Mouse (Mus musculus): ENCODE data around the gene 1700013H16Rik. TPM values are rescaled to one million over a fixed set of nuclear protein-coding genes. Genes with fewer than 3 reads are reported as not detected.
"Not testable (repeated sequence)": the region's sequence is repeated elsewhere in the genome, so short reads cannot be mapped to it uniquely, and the experiment has no call there.

Gene 1700013H16Rik
- not detected in 2 replicates for polyA plus RNA-seq (2012; rRNA removed)

- no peak for DNase-seq (ENCODE audit: low read depth, low spot score)
- WGBS: 94% methylated on average over 16 of the region's 16 CpGs
These were observed at the start of gene 1700013H16Rik for GRCm38 (mm10) chrX:53757736-53758135. 1700013H16Rik (minus strand) TSS chrX:53757831.

GRCm38 (mm10) chrX:53799074-53799473 is 41.4 kb upstream of the 1700013H16Rik start:
- DNase-seq (ENCODE audit: low read depth, low spot score): no peak
- WGBS: 34% methylated on average over 3 of the region's 3 CpGs

DNA sequence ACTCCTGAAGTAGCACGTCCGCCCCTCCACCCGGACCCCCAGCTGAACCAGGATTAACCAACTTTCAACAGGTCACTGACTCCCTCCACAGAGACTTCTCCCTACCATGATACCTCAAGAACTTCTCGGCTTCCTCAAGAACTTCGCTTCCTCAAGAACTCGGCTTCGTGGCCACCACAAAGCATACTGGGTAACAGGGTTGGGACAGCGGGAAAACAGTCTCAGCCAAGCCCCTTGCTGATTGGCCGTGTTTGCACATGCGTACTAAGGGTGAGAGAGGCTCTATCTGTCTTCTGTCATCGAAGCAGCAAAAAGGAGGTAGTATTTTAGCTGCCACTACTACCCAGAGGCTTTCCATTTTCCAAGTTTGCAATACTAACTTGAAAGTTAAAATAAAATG is 39.9 kb upstream of the 1700013H16Rik start, which contains the start of gene Xlr:
Gene Xlr (minus strand): TSS at position 188 of the 400 bp plus-strand sequence.
- not testable (repeated sequence) for DNase-seq (ENCODE audit: low read depth, low spot score)
- 80% methylated on average over 11 of the region's 11 CpGs for WGBS

DNA sequence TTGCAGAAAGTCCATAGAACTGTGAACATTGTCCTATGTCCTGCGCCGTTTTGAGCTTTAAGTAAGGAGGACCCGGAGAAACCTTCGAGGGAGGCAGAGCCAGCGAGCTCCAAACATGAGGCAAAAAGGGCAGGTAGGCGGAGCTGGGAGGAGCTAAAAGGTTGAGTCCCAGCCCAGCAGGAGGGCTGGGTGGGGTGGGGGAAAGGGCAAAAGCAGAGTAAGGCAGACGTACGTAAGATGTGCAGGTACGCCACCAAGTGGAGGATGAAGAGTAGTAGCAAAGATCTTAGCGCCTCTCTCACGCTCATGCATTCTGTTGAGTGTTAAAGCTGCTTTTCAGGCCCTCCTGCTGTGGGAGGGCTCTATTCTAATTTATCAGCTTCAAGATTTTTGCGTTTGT is 18.6 kb upstream of the 1700013H16Rik start, which contains the start of gene Zfp36l3:
Gene Zfp36l3 (minus strand): TSS at position 119 of the 400 bp plus-strand sequence.
- no peak for DNase-seq (ENCODE audit: low read depth, low spot score)

DNA sequence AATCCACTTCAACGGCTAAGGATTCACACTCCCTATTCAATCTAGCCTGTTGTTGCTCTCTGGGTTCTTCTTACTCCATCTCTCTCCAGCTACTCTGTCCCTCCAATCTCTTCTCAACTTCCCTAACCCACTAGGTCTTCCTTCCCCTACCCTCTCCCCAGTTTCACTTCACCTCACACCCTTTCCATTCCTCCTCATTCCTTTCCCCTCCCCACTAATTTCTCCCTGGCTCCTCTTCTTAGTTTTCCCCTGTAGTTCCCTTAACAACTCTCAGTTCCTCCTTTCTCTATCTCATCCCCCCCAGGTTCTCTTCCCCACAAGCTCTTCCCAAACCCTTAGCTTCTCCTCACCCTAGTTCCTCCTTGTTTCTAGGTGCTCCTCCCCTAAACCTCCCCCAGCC is 4.8 kb downstream of the 1700013H16Rik start:
- DNase-seq (ENCODE audit: low read depth, low spot score): no peak
- WGBS: 93% methylated on average over 1 of the region's 1 CpGs

More for the DNA sequence above, 18.6 kb upstream of the 1700013H16Rik start, which contains the start of gene Zfp36l3:
- 90% methylated on average over 12 of the region's 12 CpGs for WGBS

DNA sequence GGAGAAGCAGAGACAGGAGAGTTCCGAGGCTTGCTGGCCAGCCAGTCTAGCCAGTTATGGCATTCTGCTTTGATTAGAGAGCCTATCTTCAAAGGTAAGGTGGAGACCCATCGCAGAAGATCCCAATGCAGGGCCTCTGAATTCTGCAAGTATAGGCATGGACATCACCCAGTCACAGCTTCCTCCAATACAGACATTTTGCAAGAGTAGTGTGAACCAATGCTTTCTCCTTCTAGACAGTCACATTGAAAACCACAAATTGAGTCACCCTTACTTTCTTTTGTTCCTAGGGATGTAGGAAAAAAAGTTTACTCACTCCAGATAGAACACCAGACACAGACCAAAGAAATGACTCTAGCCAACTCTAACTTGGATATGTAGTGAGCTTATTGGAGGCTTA is 28.7 kb downstream of the 1700013H16Rik start:
- 81% methylated on average over 2 of the region's 2 CpGs for WGBS
- no peak for DNase-seq (ENCODE audit: low read depth, low spot score)

- 74% methylated on average over 11 of the region's 11 CpGs for WGBS
These were observed 33.0 kb downstream of the 1700013H16Rik start, which contains the start of gene 4930502E18Rik for GRCm38 (mm10) chrX:53724596-53724995. 4930502E18Rik (plus strand) TSS chrX:53724826.

GRCm38 (mm10) chrX:53716323-53717182 is 41.1 kb downstream of the 1700013H16Rik start:
- WGBS: 22% methylated on average over 49 of the region's 49 CpGs
- no peak for DNase-seq (ENCODE audit: low read depth, low spot score)

More at GRCm38 (mm10) chrX:53724596-53724995, 33.0 kb downstream of the 1700013H16Rik start, which contains the start of gene 4930502E18Rik:
- DNase-seq (ENCODE audit: low read depth, low spot score): no peak

DNA sequence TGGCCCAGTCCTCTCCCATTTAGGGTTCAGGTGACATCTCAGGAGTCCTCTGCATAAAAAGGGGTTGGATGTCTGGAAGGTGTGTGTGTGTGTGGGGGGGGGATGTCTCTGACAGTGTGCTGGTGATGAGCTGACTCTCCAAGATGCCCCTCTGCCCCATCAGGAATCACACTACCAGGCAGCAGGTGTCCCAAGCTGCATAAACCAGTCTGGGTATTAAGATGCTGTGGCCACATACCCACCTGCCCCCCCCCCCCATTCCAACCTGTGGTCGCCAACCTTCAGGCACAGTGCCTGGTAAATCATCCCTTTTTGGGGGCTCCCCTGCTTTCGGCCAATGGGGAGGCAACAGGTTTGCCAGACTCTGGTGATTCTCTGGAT is 41.7 kb downstream of the 1700013H16Rik start:
- 66% methylated on average over 2 of the region's 2 CpGs for WGBS

GRCm38 (mm10) chrX:53702673-53703072 is 55.0 kb downstream of the 1700013H16Rik start:
- 57% methylated on average over 3 of the region's 3 CpGs for WGBS
- no peak for DNase-seq (ENCODE audit: low read depth, low spot score)

More for the DNA sequence above, 41.7 kb downstream of the 1700013H16Rik start:
- DNase-seq (ENCODE audit: low read depth, low spot score): no peak

DNA sequence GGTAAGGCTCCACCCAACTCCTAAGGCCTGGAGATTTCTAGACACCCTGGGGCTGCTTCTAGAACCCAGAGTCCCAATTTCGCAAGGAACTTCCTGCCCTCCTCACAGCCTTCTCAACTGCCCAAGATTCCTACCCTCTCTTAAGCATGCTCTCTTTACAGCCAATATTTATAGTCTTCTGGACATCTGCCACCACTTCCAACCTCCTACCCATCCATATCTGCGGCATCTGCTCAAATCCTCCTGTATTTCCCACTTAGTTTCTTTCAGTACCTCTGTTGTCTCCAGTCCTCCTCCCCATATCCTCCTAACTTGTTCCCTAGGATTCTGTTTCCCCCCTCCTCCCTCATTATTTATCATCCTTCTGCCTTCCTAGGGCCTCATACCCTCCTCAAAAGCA is 58.4 kb downstream of the 1700013H16Rik start:
- WGBS: 79% methylated on average over 2 of the region's 2 CpGs
- DNase-seq (ENCODE audit: low read depth, low spot score): no peak

DNA sequence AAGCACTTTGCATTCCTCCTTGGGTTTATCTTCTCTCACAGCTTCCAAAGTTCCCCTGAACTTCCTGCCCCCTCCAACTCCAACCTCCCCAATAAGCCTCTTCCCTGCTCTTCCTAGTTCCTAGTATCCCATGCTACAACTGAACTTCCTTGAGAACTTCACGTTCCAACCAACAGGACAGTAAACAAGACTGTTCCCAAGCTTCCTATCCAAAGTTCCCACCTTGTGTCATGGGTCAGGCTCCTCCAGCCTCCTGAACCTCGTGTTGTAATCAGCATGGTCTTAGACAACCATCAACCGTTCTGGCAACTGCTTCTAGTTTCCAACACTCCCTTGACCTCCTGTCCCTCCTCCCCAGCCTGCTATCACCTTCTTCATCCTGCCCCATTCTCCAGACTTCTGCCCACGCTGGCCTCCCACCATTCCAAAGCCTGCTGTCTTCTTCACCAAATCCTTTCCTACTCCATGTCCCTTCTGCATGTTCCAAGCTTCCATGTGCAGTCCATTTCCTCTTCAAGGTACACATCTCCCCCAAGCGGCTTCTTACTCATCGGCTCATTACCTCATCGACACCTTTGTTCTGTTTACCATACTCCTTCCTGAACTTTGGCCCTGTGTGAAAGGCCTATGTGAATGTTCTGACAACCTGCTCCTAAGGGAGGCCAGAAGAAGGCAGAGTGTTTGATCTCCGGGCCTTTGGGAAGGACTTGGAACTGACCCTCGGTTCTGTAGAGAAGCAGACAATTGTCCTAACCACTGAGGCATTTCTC is 63.4 kb downstream of the 1700013H16Rik start:
- DNase-seq (ENCODE audit: low read depth, low spot score): no peak
- 50% methylated on average over 9 of the region's 9 CpGs for WGBS

- 62% methylated on average over 2 of the region's 2 CpGs for WGBS
- no peak for DNase-seq (ENCODE audit: low read depth, low spot score)
These were observed 64.5 kb downstream of the 1700013H16Rik start for GRCm38 (mm10) chrX:53693141-53693540.

Other genes starting within 250 kb of the 1700013H16Rik start
- 7.5 and 13.1 TPM in 2 replicates for gene Rtl8c, start 149.8 kb downstream of the 1700013H16Rik start, polyA plus RNA-seq (2012; rRNA removed)
- gene Gm14597, start 148.9 kb downstream of the 1700013H16Rik start, polyA plus RNA-seq (2012; rRNA removed): not detected in 2 replicates
- gene Rtl8a, start 114.1 kb downstream of the 1700013H16Rik start, polyA plus RNA-seq (2012; rRNA removed): 39.8 and 43.3 TPM in 2 replicates
- 35.6 and 43.6 TPM in 2 replicates for gene Rtl8b, start 87.4 kb downstream of the 1700013H16Rik start, polyA plus RNA-seq (2012; rRNA removed)
- gene 4930502E18Rik, start 33.0 kb downstream of the 1700013H16Rik start, polyA plus RNA-seq (2012; rRNA removed): not detected in 2 replicates
- 0.11 TPM in 1 of 2 replicates, not detected in the other for gene Zfp36l3, start 18.6 kb upstream of the 1700013H16Rik start, polyA plus RNA-seq (2012; rRNA removed)
- 0.25 TPM in 1 of 2 replicates, not detected in the other for gene Xlr, start 39.9 kb upstream of the 1700013H16Rik start, polyA plus RNA-seq (2012; rRNA removed)

Data from large intestine, adult 2 months (tissue).